Mouse (Mus musculus) limb, embryonic 10.5 days (tissue): ENCODE results near the gene Kctd17. TPM values are rescaled to one million over a fixed set of nuclear protein-coding genes. Genes with fewer than 3 reads are reported as not detected.
A peak's percentile ranks its signal among the peaks of the same experiment; 100 is the strongest.

Source experiments
- DNase-seq: peaks from one replicate; pipeline ENCODE4 v3.0.0-alpha.2; 2017; ENCODE audit warnings: low spot score
- H3K27ac ChIP-seq: fragments of 300-500 bp; sonication (generic); 2 replicates; pipeline ENCODE4 v1.5.1; 2016; ENCODE audit warnings: mild to moderate bottlenecking
- H3K27me3 ChIP-seq: fragments of 300-500 bp; sonication (generic); 2 replicates; pipeline ENCODE4 v1.6.1; 2016; ENCODE audit warnings: low read depth, mild to moderate bottlenecking; ENCODE audit not compliant: poor library complexity, severe bottlenecking
- H3K36me3 ChIP-seq: fragments of 300-500 bp; sonication (generic); 2 replicates; pipeline ENCODE4 v1.6.1; 2016; ENCODE audit warnings: mild to moderate bottlenecking, moderate library complexity
- H3K4me1 ChIP-seq: fragments of 300-500 bp; sonication (generic); 2 replicates; pipeline ENCODE4 v1.6.1; 2016
- H3K4me3 ChIP-seq: fragments of 300-500 bp; sonication (generic); 2 replicates; pipeline ENCODE4 v1.5.1; 2016; ENCODE audit warnings: mild to moderate bottlenecking, moderate library complexity
- H3K9me3 ChIP-seq: fragments of 300-500 bp; sonication (generic); replicated peaks from 2 replicates; pipeline ENCODE4 v1.6.1; 2016; ENCODE audit warnings: mild to moderate bottlenecking
- WGBS: fragments of 180-500 bp; shearing (Covaris S2); methylation state at CpG from one replicate; pipeline ENCODE4 v1.1.7; 2016; 5-methylcytosine and 5-hydroxymethylcytosine counted together
- polyA plus RNA-seq: library from polyadenylated mRNA; unstranded; fragments of >200 nt; fragmentation: Nextera tagmentation; extraction: Ambion mirVana; gene quantifications from 2 replicates; pipeline ENCODE4 v1.2.1, GENCODE M21; 2016

The Kctd17 gene
- polyA plus RNA-seq: 42.8 and 49.9 TPM in 2 replicates

DNA sequence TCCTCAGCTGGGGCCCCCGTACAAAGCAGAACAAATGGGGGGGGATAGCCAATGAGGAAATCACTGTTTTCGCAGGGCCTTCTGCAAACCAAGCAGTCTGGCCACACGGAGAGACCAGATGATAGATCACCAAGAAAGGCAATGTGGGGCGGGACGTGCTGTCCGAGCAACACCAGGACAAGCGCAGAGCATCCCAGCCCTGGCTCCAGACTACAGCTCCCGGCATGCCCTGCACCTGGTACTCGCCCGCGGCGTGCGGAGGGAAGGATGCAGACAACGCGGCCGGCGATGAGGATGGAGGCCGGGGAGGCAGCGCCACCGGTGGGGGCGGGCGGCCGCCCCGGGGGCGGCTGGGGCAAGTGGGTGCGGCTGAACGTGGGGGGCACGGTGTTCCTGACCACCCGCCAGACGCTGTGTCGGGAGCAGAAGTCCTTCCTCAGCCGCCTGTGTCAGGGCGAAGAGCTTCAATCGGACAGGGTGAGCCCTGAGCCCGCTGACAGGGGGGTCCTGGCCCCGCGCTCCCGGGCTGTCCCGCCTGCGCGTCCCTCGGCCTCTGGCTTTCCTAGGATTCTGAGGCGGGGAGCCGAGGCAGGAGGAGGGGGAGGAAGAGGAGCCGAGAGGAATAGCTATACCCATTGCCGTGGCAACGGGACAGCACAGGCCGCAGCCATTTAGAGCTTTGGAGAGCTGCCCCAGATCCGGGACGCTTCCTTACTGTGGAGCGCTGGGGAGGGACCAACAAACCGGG lies at the start of gene Kctd17:
Gene Kctd17 (plus strand): TSS at position 174 of the 748 bp plus-strand sequence.
- no peaks in the 10 kb centered on the region for H3K9me3 ChIP-seq
- peak within 1 kb of the TSS; percentile 91 for H3K4me3 ChIP-seq
- peaks cover 29% of the 10 kb centered on the region for H3K36me3 ChIP-seq
- 1% methylated on average over 52 of the region's 52 CpGs for WGBS
- DNase-seq: peak; percentile 87
- peaks cover 11% of the 10 kb centered on the region; the same call in 1 of the 2 replicates for H3K27me3 ChIP-seq
- H3K27ac ChIP-seq: peak within 1 kb of the TSS; percentile 90
- H3K4me1 ChIP-seq: peaks cover 27% of the 10 kb centered on the region

DNA sequence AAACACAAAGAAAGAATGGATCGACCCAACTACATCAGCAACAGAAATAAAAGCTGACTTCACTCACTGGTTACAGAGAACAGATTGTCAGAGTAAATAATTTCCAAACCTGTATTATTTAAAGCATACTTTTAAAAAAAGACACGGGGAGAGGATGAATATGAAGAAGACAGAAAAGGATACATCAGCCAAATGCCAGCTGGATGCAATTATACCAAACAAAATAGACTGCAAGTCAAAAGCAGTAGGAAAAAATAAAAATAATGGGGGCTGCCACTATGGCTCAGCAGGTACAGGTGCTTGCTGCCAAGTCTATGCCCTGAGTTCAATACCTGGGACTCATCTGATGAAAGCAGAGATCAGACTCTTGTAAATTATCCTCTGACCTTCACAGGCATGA lies 48.2 kb upstream of the Kctd17 start:
- H3K27ac ChIP-seq: no peak overlapping the region
- H3K4me1 ChIP-seq: no peaks in the 10 kb centered on the region
- no peaks in the 10 kb centered on the region for H3K36me3 ChIP-seq
- H3K27me3 ChIP-seq: no peaks in the 10 kb centered on the region
- WGBS: 90% methylated on average over 2 of the region's 2 CpGs
- H3K4me3 ChIP-seq: no peak overlapping the region
- DNase-seq: no peak
- no peaks in the 10 kb centered on the region for H3K9me3 ChIP-seq

DNA sequence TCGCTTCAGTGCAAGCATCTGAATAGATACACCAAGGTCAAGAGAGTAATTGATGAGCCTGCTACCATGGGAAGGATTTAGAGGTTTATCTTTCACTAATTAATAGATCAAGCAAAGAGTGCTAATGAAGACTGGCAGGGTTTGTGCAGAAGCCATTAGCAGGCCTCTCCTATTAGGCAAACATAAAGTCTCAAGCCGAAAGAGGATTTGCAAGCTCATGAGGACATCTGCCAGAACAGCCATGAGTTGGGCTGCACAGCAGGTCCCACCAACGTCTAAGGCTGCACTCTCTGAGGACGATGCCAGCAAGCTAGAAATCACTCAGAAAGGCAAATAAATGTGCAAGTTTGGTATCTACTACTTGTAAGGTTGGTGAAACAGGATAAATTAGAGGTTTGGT lies 47.6 kb upstream of the Kctd17 start:
- no peak overlapping the region for H3K27ac ChIP-seq
- no peak for DNase-seq
- no peaks in the 10 kb centered on the region for H3K27me3 ChIP-seq
- H3K36me3 ChIP-seq: no peaks in the 10 kb centered on the region
- no peaks in the 10 kb centered on the region for H3K9me3 ChIP-seq
- 73% methylated on average over 4 of the region's 4 CpGs for WGBS
- H3K4me3 ChIP-seq: no peak overlapping the region
- H3K4me1 ChIP-seq: no peaks in the 10 kb centered on the region

DNA sequence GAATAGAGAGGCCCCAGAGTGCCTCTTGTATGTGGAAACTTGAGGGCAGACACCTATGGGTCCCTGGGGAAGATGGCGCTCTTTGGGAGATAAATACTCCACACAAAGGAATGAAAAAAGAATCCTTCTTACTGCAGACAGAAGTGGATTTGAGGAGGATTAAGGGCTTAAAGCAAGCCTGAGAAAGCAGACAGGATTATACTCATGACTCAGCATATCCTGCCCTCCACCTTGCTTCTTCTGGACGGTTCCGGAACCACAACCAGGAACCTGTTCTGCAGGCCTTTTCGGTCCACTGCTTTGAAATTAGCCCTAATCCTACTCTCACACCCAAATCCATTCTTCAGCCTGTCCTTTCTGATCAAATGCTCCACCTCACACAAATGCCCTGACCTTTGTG lies 46.2 kb upstream of the Kctd17 start:
- Histone ChIP-seq H3K27ac (no peak overlapping the region), H3K9me3 (no peaks in the 10 kb centered on the region), H3K4me1 (no peaks in the 10 kb centered on the region), H3K36me3 (no peaks in the 10 kb centered on the region), H3K27me3 (no peaks in the 10 kb centered on the region), H3K4me3 (no peak overlapping the region)
- 94% methylated on average over 4 of the region's 4 CpGs for WGBS
- no peak for DNase-seq

DNA sequence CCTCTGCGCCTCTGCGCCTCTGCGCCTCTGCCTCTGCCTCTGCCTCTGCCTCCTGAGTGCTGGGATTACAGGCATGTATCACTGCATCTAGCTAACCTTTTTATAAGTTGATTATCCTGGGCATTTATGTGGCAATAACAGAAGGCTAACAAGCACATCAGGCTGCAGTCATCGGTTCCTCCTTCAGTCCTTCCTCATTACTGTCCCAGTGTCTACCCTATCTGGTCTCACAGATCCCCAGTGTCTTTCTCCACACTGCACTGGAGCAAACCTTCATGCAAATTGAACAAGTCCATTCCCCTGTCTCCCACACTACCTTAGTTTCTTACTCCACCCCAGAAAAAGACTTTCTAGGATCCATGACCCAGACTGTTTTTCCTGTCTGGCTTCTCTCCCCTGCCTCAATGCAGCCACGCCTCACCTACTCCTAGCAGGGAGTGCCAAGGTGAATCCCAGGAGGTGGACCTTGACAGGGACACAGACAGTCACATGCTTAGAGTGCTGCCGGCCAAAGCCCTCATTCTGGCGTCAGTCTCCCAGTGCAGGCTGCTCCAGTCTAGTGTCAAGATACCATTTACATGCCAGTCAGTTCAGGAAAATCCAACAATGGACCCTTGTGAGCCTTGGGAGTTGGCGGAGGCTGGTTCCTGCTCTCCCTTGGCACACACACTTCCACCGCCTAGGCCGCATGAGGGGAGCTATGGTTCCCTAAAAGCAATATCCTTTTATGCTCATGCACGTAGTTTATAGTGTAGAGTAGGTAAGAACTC lies 44.7 kb upstream of the Kctd17 start:
- Histone ChIP-seq H3K4me3 (no peak overlapping the region), H3K27me3 (no peaks in the 10 kb centered on the region), H3K4me1 (no peaks in the 10 kb centered on the region), H3K9me3 (no peaks in the 10 kb centered on the region), H3K27ac (no peak overlapping the region), H3K36me3 (no peaks in the 10 kb centered on the region)
- no peak for DNase-seq
- 90% methylated on average over 11 of the region's 11 CpGs for WGBS

GRCm38 (mm10) chr15:78384220-78385116 lies 43.9 kb upstream of the Kctd17 start:
- 76% methylated on average over 7 of the region's 7 CpGs for WGBS
- Histone ChIP-seq H3K27me3 (no peaks in the 10 kb centered on the region), H3K27ac (no peak overlapping the region), H3K4me3 (no peak overlapping the region), H3K36me3 (no peaks in the 10 kb centered on the region), H3K4me1 (no peaks in the 10 kb centered on the region), H3K9me3 (no peaks in the 10 kb centered on the region)
- DNase-seq: no peak

DNA sequence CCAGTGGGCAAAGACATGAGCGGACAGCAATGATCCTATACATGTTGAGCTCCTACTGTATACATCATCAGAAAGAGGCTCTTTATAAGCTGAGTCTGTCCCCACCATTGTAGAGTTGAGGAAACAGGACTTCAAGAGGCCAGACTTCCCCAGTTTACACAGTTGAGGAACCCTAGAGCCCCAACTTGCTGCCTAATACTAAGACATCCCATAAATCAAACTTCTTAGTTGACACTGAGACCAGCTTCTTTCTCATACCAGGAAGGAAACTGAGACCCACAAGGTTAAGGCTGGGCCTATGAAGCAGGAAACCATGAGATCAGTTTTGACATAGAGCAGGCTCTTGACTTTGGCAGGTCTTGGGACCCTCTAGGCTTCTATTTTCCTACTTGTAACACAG lies 42.8 kb upstream of the Kctd17 start:
- no peaks in the 10 kb centered on the region for H3K9me3 ChIP-seq
- H3K27ac ChIP-seq: no peak overlapping the region
- H3K4me1 ChIP-seq: no peaks in the 10 kb centered on the region
- H3K36me3 ChIP-seq: no peaks in the 10 kb centered on the region
- 96% methylated on average over 1 of the region's 1 CpGs for WGBS
- H3K27me3 ChIP-seq: no peaks in the 10 kb centered on the region
- no peak for DNase-seq
- no peak overlapping the region for H3K4me3 ChIP-seq

DNA sequence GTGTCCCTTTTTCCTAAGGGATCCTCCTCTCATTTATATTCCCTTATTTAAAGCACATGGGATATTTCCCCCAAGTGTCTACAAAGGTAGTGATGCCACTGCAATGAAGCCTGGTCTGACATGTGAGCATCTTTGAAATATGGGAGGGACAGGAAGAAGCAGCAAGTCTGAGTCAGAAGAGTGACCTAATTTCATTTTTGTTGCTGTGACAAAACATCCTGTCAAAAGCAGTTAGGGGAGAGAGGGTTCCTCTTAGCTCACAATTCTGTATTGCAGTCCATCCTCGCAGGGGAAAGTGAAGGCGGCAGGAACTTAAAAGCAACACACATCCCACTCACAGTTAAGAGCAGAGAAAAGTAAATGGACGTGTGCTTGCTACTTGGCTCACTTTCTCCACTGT lies 37.5 kb upstream of the Kctd17 start:
- no peak overlapping the region for H3K4me3 ChIP-seq
- DNase-seq: no peak
- H3K36me3 ChIP-seq: no peaks in the 10 kb centered on the region
- WGBS: 86% methylated on average over 3 of the region's 3 CpGs
- no peaks in the 10 kb centered on the region for H3K9me3 ChIP-seq
- no peaks in the 10 kb centered on the region for H3K4me1 ChIP-seq
- no peak overlapping the region for H3K27ac ChIP-seq
- no peaks in the 10 kb centered on the region for H3K27me3 ChIP-seq

DNA sequence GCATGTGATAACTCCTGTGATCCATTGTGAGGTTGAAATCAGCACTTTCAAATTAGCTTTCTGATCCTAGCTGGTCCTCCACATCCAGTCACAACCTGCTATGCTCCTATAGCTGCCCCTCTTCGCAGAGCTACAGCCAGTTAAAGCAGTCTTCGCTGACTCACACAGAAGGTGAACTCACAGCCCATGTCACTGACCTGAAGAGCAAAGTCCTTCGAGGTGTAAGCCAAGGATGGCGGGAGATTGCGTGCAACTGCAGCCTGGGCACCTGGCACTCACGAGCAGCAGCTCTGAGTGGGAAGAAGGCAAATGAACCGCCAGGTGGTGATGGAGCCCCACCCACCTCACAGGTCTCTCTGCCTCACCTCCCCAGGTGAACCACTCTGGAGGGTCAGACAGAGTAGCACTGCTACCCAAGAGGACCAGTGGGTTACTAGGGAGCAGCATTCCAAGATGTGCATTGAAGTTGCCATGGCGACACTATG lies 32.8 kb upstream of the Kctd17 start, which contains the start of gene Tex33:
Gene Tex33 (minus strand): TSS at position 435 of the 485 bp plus-strand sequence.
- Histone ChIP-seq H3K27ac (no peak within 1 kb of the TSS), H3K4me1 (no peaks in the 10 kb centered on the region), H3K9me3 (no peaks in the 10 kb centered on the region), H3K4me3 (no peak within 1 kb of the TSS), H3K36me3 (no peaks in the 10 kb centered on the region), H3K27me3 (no peaks in the 10 kb centered on the region)
- no peak for DNase-seq
- 87% methylated on average over 8 of the region's 8 CpGs for WGBS

DNA sequence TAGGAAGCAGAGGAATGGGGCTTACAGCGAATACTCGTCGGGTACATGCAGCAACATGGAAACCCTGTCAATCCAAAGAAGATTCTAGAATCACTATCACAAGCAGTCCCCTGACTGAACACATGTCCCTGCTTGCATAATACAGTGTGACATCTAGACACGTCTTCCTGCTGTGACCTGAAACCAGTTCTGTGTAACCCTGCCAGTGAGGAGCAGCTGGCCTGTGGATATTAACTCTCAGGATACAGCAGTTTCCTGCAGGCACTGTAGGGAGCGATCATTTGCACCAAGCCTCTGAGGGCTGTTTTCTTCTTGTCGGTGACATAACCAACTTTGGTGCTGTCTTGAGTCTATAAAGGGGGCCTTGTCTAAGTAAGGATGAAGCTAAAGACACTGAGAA lies 27.0 kb upstream of the Kctd17 start:
- no peak overlapping the region for H3K4me3 ChIP-seq
- peaks cover 25% of the 10 kb centered on the region for H3K4me1 ChIP-seq
- no peak overlapping the region for H3K27ac ChIP-seq
- no peak for DNase-seq
- H3K27me3 ChIP-seq: no peaks in the 10 kb centered on the region
- H3K36me3 ChIP-seq: no peaks in the 10 kb centered on the region
- 84% methylated on average over 6 of the region's 6 CpGs for WGBS
- no peaks in the 10 kb centered on the region for H3K9me3 ChIP-seq

DNA sequence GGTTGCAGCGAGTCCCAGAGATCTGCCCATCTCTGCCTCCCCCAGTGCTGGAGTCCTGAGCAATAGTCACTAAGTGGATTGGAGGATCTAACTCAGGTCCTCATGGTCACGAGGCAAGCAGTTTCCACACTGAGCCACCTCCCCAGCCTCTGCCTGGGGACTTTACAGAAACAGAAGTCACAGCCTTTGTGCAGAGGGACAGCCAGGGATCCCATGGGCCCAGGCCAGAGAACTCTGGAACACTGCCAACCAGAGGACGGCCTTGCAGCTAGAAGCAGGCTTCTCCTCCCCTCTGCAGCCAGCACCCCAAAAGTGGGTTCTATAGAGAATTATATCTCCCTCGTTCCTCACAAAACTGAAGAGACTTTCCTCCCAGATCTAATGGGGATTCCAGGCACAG lies 26.4 kb upstream of the Kctd17 start:
- H3K4me3 ChIP-seq: no peak overlapping the region
- 80% methylated on average over 4 of the region's 4 CpGs for WGBS
- no peak overlapping the region for H3K27ac ChIP-seq
- H3K9me3 ChIP-seq: no peaks in the 10 kb centered on the region
- no peaks in the 10 kb centered on the region for H3K36me3 ChIP-seq
- no peak for DNase-seq
- peaks cover 30% of the 10 kb centered on the region for H3K4me1 ChIP-seq
- H3K27me3 ChIP-seq: no peaks in the 10 kb centered on the region

- H3K4me1 ChIP-seq: peaks cover 35% of the 10 kb centered on the region
- WGBS: 82% methylated on average over 7 of the region's 7 CpGs
These were observed 25.9 kb upstream of the Kctd17 start for GRCm38 (mm10) chr15:78402423-78402822.

More at GRCm38 (mm10) chr15:78402423-78402822, 25.9 kb upstream of the Kctd17 start:
- H3K36me3 ChIP-seq: no peaks in the 10 kb centered on the region
- H3K9me3 ChIP-seq: no peaks in the 10 kb centered on the region
- 0 out of 2 replicates have a peak, but pooled peaks cover under 1% of the 10 kb centered on the region for H3K27me3 ChIP-seq
- DNase-seq: no peak
- H3K4me3 ChIP-seq: no peak overlapping the region
- no peak overlapping the region for H3K27ac ChIP-seq
